Mouse (Mus musculus) cerebellum, postnatal 36 days (tissue): ENCODE results near the gene Txndc17.
A peak's percentile ranks its signal among the peaks of the same experiment; 100 is the strongest.
"Not testable (repeated sequence)": the region's sequence is repeated elsewhere in the genome, so short reads cannot be mapped to it uniquely, and the experiment has no call there.

ENCODE experiments used
- DNase-seq, 2 experiments: peaks; one replicate each; pipeline ENCODE4 v3.0.0; 2021 to 2022; ENCODE audit warnings: mixed read lengths in 2 of 2

Txndc17 gene

GRCm38 (mm10) chr11:72207204-72207833 lies at the start of gene Txndc17, which contains the start of gene 4933427D14Rik:
Gene Txndc17 (plus strand): TSS chr11:72207547.
Gene 4933427D14Rik (minus strand): TSS chr11:72207459.
- DNase-seq: peak; percentile 89 to 91

- DNase-seq: no peak
Measured at GRCm38 (mm10) chr11:72163198-72163597, 44.1 kb upstream of the Txndc17 start.

- no peak for DNase-seq
Measured at GRCm38 (mm10) chr11:72169871-72170270, 37.5 kb upstream of the Txndc17 start.

GRCm38 (mm10) chr11:72171906-72172305 lies 35.4 kb upstream of the Txndc17 start:
- not testable (repeated sequence) for DNase-seq

GRCm38 (mm10) chr11:72173506-72173905 lies 33.8 kb upstream of the Txndc17 start:
- no peak for DNase-seq

GRCm38 (mm10) chr11:72174721-72175120 lies 32.6 kb upstream of the Txndc17 start:
- DNase-seq: no peak

GRCm38 (mm10) chr11:72175966-72176365 lies 31.4 kb upstream of the Txndc17 start:
- no peak for DNase-seq

GRCm38 (mm10) chr11:72176553-72176952 lies 30.8 kb upstream of the Txndc17 start:
- no peak for DNase-seq

- DNase-seq: no peak
Measured at GRCm38 (mm10) chr11:72180556-72180955, 26.8 kb upstream of the Txndc17 start.

GRCm38 (mm10) chr11:72181136-72181535 lies 26.2 kb upstream of the Txndc17 start:
- DNase-seq: no peak

- no peak for DNase-seq
Measured at GRCm38 (mm10) chr11:72184252-72184651, 23.1 kb upstream of the Txndc17 start.

- no peak for DNase-seq
Measured at GRCm38 (mm10) chr11:72190857-72191256, 16.5 kb upstream of the Txndc17 start.

GRCm38 (mm10) chr11:72194259-72194658 lies 13.1 kb upstream of the Txndc17 start:
- DNase-seq: no peak

GRCm38 (mm10) chr11:72196506-72196905 lies 10.8 kb upstream of the Txndc17 start:
- no peak for DNase-seq

- peak; percentile 35 to 42 for DNase-seq
Measured at GRCm38 (mm10) chr11:72203440-72203839, 3.9 kb upstream of the Txndc17 start.

- DNase-seq: peak in 1 of 2 experiments; percentile 9
Measured at GRCm38 (mm10) chr11:72205256-72205655, 2.1 kb upstream of the Txndc17 start.

GRCm38 (mm10) chr11:72206341-72207203 lies 775 bp upstream of the Txndc17 start, which contains the start of gene Gm43951:
Gene Gm43951 (minus strand): TSS chr11:72206840.
- peak; percentile 34 to 44 for DNase-seq

- DNase-seq: no peak
Measured at GRCm38 (mm10) chr11:72207834-72208377, 559 bp downstream of the Txndc17 start.

- DNase-seq: peak; percentile 92 to 94
Measured at GRCm38 (mm10) chr11:72214591-72215409, 7.5 kb downstream of the Txndc17 start.

- peak; percentile 84 to 86 for DNase-seq
Measured at GRCm38 (mm10) chr11:72215410-72215797, 8.1 kb downstream of the Txndc17 start, which contains the start of gene Med31. Gene Med31 (minus strand): TSS chr11:72215592.

GRCm38 (mm10) chr11:72217116-72217515 lies 9.8 kb downstream of the Txndc17 start:
- no peak for DNase-seq

- peak; percentile 61 to 62 for DNase-seq
Measured at GRCm38 (mm10) chr11:72221278-72221677, 13.9 kb downstream of the Txndc17 start.

GRCm38 (mm10) chr11:72223414-72223813 lies 16.1 kb downstream of the Txndc17 start:
- no peak for DNase-seq
